Mouse (Mus musculus) heart, adult 11 months (tissue): ENCODE measurements around the gene Ccnjl.

ENCODE experiments used
- DNase-seq: peaks from one replicate; pipeline ENCODE4 v3.0.0; 2022

Ccnjl gene

GRCm38 (mm10) chr11:43569595-43569994 is 41.0 kb downstream of the Ccnjl start:
- peak; percentile 99 for DNase-seq

GRCm38 (mm10) chr11:43575061-43575375 is 46.4 kb downstream of the Ccnjl start:
- DNase-seq: no peak

- DNase-seq: no peak
These were observed 47.0 kb downstream of the Ccnjl start for GRCm38 (mm10) chr11:43575376-43576151.

GRCm38 (mm10) chr11:43577713-43578478 is 49.3 kb downstream of the Ccnjl start:
- no peak for DNase-seq

- no peak for DNase-seq
These were observed 56.8 kb downstream of the Ccnjl start for GRCm38 (mm10) chr11:43585211-43586005.

GRCm38 (mm10) chr11:43586324-43587090 is 57.9 kb downstream of the Ccnjl start, which contains the start of gene 4933415A04Rik:
Gene 4933415A04Rik (plus strand): TSS chr11:43587040.
- DNase-seq: peak; percentile 94

GRCm38 (mm10) chr11:43589530-43590072 is 61.0 kb downstream of the Ccnjl start:
- DNase-seq: no peak

- no peak for DNase-seq
These were observed 72.9 kb downstream of the Ccnjl start, which contains the start of gene Fabp6 for GRCm38 (mm10) chr11:43601440-43601839. Gene Fabp6 (minus strand): TSS chr11:43601540.

- DNase-seq: peak; percentile 82
These were observed 75.6 kb downstream of the Ccnjl start for GRCm38 (mm10) chr11:43604207-43604606.

- DNase-seq: no peak
These were observed 76.3 kb downstream of the Ccnjl start for GRCm38 (mm10) chr11:43604891-43605290.

GRCm38 (mm10) chr11:43605859-43606258 is 77.3 kb downstream of the Ccnjl start:
- DNase-seq: no peak

GRCm38 (mm10) chr11:43608440-43608839 is 79.9 kb downstream of the Ccnjl start:
- no peak for DNase-seq

GRCm38 (mm10) chr11:43610006-43610661 is 81.5 kb downstream of the Ccnjl start:
- DNase-seq: no peak

- DNase-seq: no peak
These were observed 82.1 kb downstream of the Ccnjl start for GRCm38 (mm10) chr11:43610662-43611033.

GRCm38 (mm10) chr11:43612834-43613488 is 84.4 kb downstream of the Ccnjl start:
- DNase-seq: peak; percentile 95

- DNase-seq: peak; percentile 97
These were observed 89.3 kb downstream of the Ccnjl start for GRCm38 (mm10) chr11:43617924-43618323.

- peak; percentile 95 for DNase-seq
These were observed 89.8 kb downstream of the Ccnjl start for GRCm38 (mm10) chr11:43618403-43618802.

- no peak for DNase-seq
These were observed 93.2 kb downstream of the Ccnjl start for GRCm38 (mm10) chr11:43621769-43622168.

GRCm38 (mm10) chr11:43624341-43624740 is 95.8 kb downstream of the Ccnjl start:
- DNase-seq: no peak

- DNase-seq: peak; percentile 91
These were observed 97.8 kb downstream of the Ccnjl start for GRCm38 (mm10) chr11:43626300-43626926.
